Mouse (Mus musculus) midbrain, embryonic 16.5 days (tissue): ENCODE data around the gene Phf12. TPM values are rescaled to one million over a fixed set of nuclear protein-coding genes. Genes with fewer than 3 reads are reported as not detected.

ENCODE experiments used
- ATAC-seq: fragments of 200-750 bp; cut with Nextera tagmentation; 2 replicates; pipeline ENCODE4 v1.8.0; 2017; ENCODE audit warnings: moderate TSS enrichment
- H3K27ac ChIP-seq: fragments of 300-500 bp; sonication (generic); 2 replicates; pipeline ENCODE4 v1.5.1; 2014; ENCODE audit warnings: mild to moderate bottlenecking, low read length, mixed read lengths
- H3K27me3 ChIP-seq: fragments of 300-500 bp; sonication (generic); 2 replicates; pipeline ENCODE4 v1.6.1; 2014; ENCODE audit warnings: low read depth, low read length, mixed read lengths; ENCODE audit not compliant: control insufficient read depth, insufficient read depth
- H3K36me3 ChIP-seq: fragments of 300-500 bp; sonication (generic); 2 replicates; pipeline ENCODE4 v1.6.1; 2014; ENCODE audit warnings: mild to moderate bottlenecking, low read length, moderate library complexity, mixed read lengths; ENCODE audit not compliant: control insufficient read depth, insufficient read depth
- H3K4me1 ChIP-seq: fragments of 300-500 bp; sonication (generic); 2 replicates; pipeline ENCODE4 v1.6.1; 2014; ENCODE audit warnings: mild to moderate bottlenecking, low read length, mixed read lengths; ENCODE audit not compliant: control insufficient read depth, insufficient read depth
- H3K4me2 ChIP-seq: fragments of 300-500 bp; sonication (generic); 2 replicates; pipeline ENCODE4 v1.6.1; 2014; ENCODE audit warnings: mild to moderate bottlenecking, low read length, mixed read lengths
- H3K4me3 ChIP-seq: fragments of 300-500 bp; sonication (generic); 2 replicates; pipeline ENCODE4 v1.5.1; 2014; ENCODE audit warnings: low read depth, mild to moderate bottlenecking, low read length, moderate library complexity, mixed read lengths
- H3K9ac ChIP-seq: fragments of 300-500 bp; sonication (generic); 2 replicates; pipeline ENCODE4 v1.6.1; 2014; ENCODE audit warnings: low read depth, low read length, mixed read lengths
- H3K9me3 ChIP-seq: fragments of 300-500 bp; sonication (generic); replicated peaks from 2 replicates; pipeline ENCODE4 v1.6.1; 2014; ENCODE audit warnings: mild to moderate bottlenecking, low read length, mixed read lengths; ENCODE audit not compliant: control insufficient read depth, poor library complexity, severe bottlenecking
- WGBS: fragments of 180-500 bp; shearing (Covaris S2); extraction: QIAGEN DNeasy Blood & Tissue Kit; methylation state at CpG from one replicate; pipeline ENCODE4 v1.1.7; 2014; 5-methylcytosine and 5-hydroxymethylcytosine counted together
- microRNA counts: library from miRNA; unstranded; fragments of <30 nt; microRNA quantifications from one replicate; lab custom pipeline; 2016
- microRNA-seq: library from miRNA; unstranded; fragments of <30 nt; microRNA quantifications from one replicate; pipeline ENCODE4, GENCODE M21; 2017
- polyA plus RNA-seq: library from polyadenylated mRNA; unstranded; fragments of >200 nt; fragmentation: Nextera tagmentation; extraction: Ambion mirVana; gene quantifications from 2 replicates; pipeline ENCODE4 v1.2.1, GENCODE M21; 2015

Phf12 gene
- polyA plus RNA-seq, 1 experiment from 2014 or later, result 11.8 TPM

DNA sequence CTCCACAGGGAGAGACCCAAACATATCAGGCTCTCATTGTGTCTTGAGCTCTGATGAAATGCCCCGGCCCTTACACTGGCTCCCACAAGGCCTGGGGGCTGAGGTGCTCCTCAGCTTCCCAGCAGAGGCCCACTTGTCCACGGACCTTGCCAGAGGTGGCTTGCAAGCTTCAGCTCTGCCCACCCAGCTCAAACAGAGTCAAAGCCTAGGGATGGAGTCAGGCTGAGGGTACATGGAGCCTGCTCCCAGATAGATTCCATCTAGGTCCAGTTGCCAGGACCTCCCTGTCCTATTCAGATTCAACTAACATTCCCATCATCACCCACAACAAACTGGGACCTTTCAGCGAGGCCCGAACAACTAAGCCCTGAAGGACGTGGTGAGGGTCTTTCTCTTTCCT is 89.4 kb downstream of the Phf12 start:
- no peak overlapping the region for H3K9ac ChIP-seq
- WGBS, result 81% methylated on average over 5 of the region's 5 CpGs
- peaks cover 35% of the 10 kb centered on the region for H3K36me3 ChIP-seq
- H3K4me2 ChIP-seq, result no peak overlapping the region
- ATAC-seq, result no peak
- H3K4me3 ChIP-seq, result no peak overlapping the region
- no peaks in the 10 kb centered on the region for H3K27me3 ChIP-seq
- no peaks in the 10 kb centered on the region for H3K9me3 ChIP-seq
- no peaks in the 10 kb centered on the region for H3K4me1 ChIP-seq
- no peak overlapping the region for H3K27ac ChIP-seq

DNA sequence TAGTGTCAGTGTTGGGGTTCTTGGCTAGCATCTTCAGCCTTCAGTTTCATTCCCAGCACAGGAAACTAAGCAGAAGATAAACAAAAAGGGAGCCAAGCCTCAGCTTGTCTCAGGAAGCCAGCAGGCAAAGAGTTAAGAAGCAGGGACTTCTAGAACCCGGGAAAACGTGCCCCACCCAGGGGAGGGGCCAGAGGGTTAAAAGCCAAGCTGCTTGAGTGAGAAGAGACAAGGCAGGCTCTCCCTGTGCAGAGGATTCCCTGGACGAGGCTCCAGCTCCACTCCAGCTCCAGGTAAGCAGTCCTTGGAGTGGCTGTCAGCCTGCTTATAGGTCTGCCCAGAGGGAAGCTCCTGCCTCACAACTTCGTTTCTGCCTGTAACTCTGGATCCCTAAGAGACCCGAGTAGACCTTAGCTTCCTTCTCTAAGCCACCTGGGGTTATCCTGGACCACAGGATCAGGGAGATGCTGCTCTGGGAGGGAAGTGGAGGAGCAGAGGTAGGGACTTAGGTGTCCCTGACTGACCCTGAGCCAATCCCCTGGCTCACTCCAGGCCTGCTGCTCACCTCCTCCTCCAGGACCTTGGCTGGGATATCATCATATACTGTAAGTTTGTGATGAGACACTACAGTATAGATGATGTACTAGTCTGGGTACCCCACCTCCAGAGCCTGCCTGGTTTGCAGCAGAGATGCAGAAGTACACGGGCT is 90.0 kb downstream of the Phf12 start:
- H3K4me1 ChIP-seq, result no peaks in the 10 kb centered on the region
- H3K27me3 ChIP-seq, result no peaks in the 10 kb centered on the region
- H3K9ac ChIP-seq, result no peak overlapping the region
- 42% methylated on average over 6 of the region's 6 CpGs for WGBS
- H3K36me3 ChIP-seq, result peaks cover 36% of the 10 kb centered on the region
- no peak for ATAC-seq
- no peak overlapping the region for H3K27ac ChIP-seq
- H3K9me3 ChIP-seq, result no peaks in the 10 kb centered on the region
- H3K4me2 ChIP-seq, result no peak overlapping the region
- no peak overlapping the region for H3K4me3 ChIP-seq

DNA sequence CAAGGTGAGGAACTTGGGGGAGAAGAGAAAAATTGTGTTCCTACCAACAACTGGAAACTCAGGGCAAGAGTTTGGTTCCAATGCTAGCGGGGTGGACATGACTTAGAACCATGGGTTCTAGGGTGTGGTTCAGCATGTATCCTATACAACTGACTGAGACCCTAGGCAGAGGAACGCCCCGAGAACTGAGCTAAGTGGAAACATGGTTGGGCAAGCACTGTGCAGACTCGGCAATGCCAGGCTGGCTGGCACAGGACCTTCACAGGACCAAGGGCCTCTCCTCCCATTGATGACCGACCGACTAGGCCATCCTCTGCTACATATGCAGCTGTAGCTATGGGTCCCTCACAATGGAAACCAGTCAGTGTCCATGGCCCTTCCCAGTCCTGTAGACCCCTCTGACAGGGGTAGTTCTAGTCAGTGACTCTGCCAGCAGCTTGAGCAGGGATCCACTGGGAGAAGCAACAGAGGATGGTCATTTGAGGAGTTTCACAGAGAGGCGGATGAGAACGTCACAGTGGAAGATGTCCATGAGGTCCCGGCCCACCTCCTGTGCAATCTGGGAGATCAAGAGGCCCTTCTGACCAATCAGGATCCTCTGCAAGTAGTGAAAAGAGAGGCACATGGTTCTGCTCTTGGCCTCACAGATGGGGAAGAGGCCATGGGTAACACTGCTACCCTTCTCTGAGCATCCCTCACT is 91.2 kb downstream of the Phf12 start:
- ATAC-seq, result no peak
- no peak overlapping the region for H3K9ac ChIP-seq
- H3K4me1 ChIP-seq, result peaks cover under 1% of the 10 kb centered on the region; the same call in 1 of the 2 replicates
- H3K9me3 ChIP-seq, result no peaks in the 10 kb centered on the region
- no peak overlapping the region for H3K4me2 ChIP-seq
- H3K36me3 ChIP-seq, result peaks cover 36% of the 10 kb centered on the region
- no peak overlapping the region for H3K27ac ChIP-seq
- WGBS, result 91% methylated on average over 9 of the region's 9 CpGs
- H3K27me3 ChIP-seq, result no peaks in the 10 kb centered on the region
- H3K4me3 ChIP-seq, result no peak overlapping the region

DNA sequence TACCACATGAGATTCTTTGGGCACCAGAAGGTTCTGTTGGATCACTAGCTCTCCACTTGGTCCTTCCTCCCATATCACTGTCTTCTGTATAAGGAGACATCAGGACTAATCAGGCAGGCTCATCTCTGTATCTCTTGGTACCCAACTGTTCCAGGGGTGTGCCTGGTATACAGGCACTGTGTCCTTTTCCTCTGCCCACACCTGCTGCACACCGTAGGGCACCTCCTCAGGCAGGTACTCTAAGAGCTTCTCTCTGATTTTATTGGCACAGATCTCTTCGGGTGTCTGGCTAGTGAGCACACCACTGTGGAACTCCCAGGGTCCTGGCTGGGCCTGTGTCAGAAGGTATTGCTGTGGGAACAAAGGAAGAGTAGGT is 91.7 kb downstream of the Phf12 start:
- Histone ChIP-seq H3K9ac (no peak overlapping the region), H3K4me2 (no peak overlapping the region), H3K27me3 (no peaks in the 10 kb centered on the region), H3K36me3 (peaks cover 36% of the 10 kb centered on the region), H3K9me3 (no peaks in the 10 kb centered on the region), H3K27ac (no peak overlapping the region), H3K4me1 (peaks cover 6% of the 10 kb centered on the region), H3K4me3 (no peak overlapping the region)
- 93% methylated on average over 2 of the region's 2 CpGs for WGBS
- no peak for ATAC-seq

DNA sequence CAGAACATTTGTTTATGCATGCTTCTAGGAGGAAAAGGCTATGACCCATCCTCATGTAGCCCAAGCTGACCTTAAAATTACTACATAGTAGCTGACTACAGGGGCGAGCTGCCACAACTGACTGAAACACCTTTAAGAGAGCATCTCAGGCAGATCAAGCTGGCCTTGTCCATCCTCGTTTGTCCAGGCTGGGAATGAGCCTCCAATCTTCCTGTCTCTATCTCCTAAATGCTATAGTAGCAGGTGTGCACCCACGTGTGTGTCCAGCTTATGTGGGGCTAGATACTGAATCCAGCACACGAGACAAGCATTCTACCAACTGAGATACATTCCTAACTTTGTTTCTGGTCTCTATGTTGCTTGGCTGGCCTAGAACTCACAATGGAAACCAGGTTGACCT is 92.1 kb downstream of the Phf12 start:
- Histone ChIP-seq H3K27ac (no peak overlapping the region), H3K9ac (no peak overlapping the region), H3K4me3 (no peak overlapping the region), H3K4me1 (peaks cover 10% of the 10 kb centered on the region), H3K36me3 (peaks cover 36% of the 10 kb centered on the region), H3K27me3 (no peaks in the 10 kb centered on the region), H3K4me2 (no peak overlapping the region), H3K9me3 (no peaks in the 10 kb centered on the region)
- no peak for ATAC-seq
- 92% methylated on average over 4 of the region's 4 CpGs for whole genome bisulfite sequencing

MicroRNAs encoded within 50 kb of the gene (microRNA counts, 519-probe panel; counts per million panel counts)
- microRNA mmu-miR-144 (lab: Ali Mortazavi, UCI), result 2,603 counts per million, percentile 77 among the panel's probes with 10 or more counts
- 2,591 counts per million, percentile 77 among the panel's probes with 10 or more counts for microRNA mmu-miR-451 (lab: Ali Mortazavi, UCI)

Small RNA genes lying within 50 kb of the gene (microRNA-seq; reads per million reads assigned to microRNA genes)
- gene Mir144 (78.8 reads per million, percentile 51 among the genes with 10 or more reads in this experiment), gene Mir451a (not detected), gene Mir451b (not detected)

Other genes starting within 250 kb of the Phf12 start
- 46.8 and 55.4 TPM in 2 replicates for gene Myo18a, start 219.5 kb upstream of the Phf12 start, polyA plus RNA-seq
- 2.0 and 2.5 TPM in 2 replicates for gene Gm10277, start 195.0 kb upstream of the Phf12 start, polyA plus RNA-seq
- gene Pipox, start 88.7 kb upstream of the Phf12 start, polyA plus RNA-seq, result 6.0 and 7.5 TPM in 2 replicates
- 140 and 146 TPM in 2 replicates for gene Sez6, start 52.0 kb upstream of the Phf12 start, polyA plus RNA-seq
- 50.5 and 53.3 TPM in 2 replicates for gene Dhrs13, start 49.5 kb downstream of the Phf12 start, polyA plus RNA-seq
- 71.7 and 83.4 TPM in 2 replicates for gene Flot2, start 55.2 kb downstream of the Phf12 start, polyA plus RNA-seq
- 32.8 and 33.3 TPM in 2 replicates for gene Eral1, start 97.6 kb downstream of the Phf12 start, polyA plus RNA-seq
- 27.7 and 28.7 TPM in 2 replicates for gene Fam222b, start 111.9 kb downstream of the Phf12 start, polyA plus RNA-seq
- gene Traf4, start 182.8 kb downstream of the Phf12 start, polyA plus RNA-seq, result 83.8 and 93.2 TPM in 2 replicates
- 4.8 and 6.6 TPM in 2 replicates for gene Nek8, start 193.9 kb downstream of the Phf12 start, polyA plus RNA-seq
- 7.4 and 10.1 TPM in 2 replicates for gene Tlcd1, start 194.0 kb downstream of the Phf12 start, polyA plus RNA-seq
- gene Rpl23a, start 200.8 kb downstream of the Phf12 start, polyA plus RNA-seq, result 698 and 713 TPM in 2 replicates
- gene Rab34, start 205.7 kb downstream of the Phf12 start, polyA plus RNA-seq, result 49.9 and 55.7 TPM in 2 replicates
- gene Proca1, start 210.6 kb downstream of the Phf12 start, polyA plus RNA-seq, result 2.3 and 2.6 TPM in 2 replicates